Mouse (Mus musculus): ENCODE data around the gene Zfp651. TPM values are rescaled to one million over a fixed set of nuclear protein-coding genes. Genes with fewer than 3 reads are reported as not detected.

The Zfp651 gene
- polyA plus RNA-seq, 1 experiment, result 68.5 TPM

GRCm38 (mm10) chr9:121765166-121765855, 6.2 kb downstream of the Zfp651 start:
- Histone ChIP-seq H3K4me3 (replicated peaks; ENCODE audit: insufficient read depth, low read depth, low read length) (no peak overlapping the region), H3K4me1 (ENCODE audit: control insufficient read depth, insufficient read depth, low read length) (peaks cover 27% of the 10 kb centered on the region), H3K27me3 (ENCODE audit: control insufficient read depth, insufficient read depth, low read length) (no peaks in the 10 kb centered on the region), H3K27ac (ENCODE audit: insufficient read depth, low read length) (no peak overlapping the region)
- WGBS, result 61% methylated on average over 16 of the region's 16 CpGs
- peak in 1 of 2 experiments; percentile 27 for DNase-seq
- TF ChIP-seq CTCF (IDR thresholded peaks at IDR 0.05; ENCODE audit: borderline replicate concordance, insufficient read depth, low read depth, low read length) (no peak), POLR2A (IDR thresholded peaks at IDR 0.05; ENCODE audit: borderline replicate concordance, insufficient read depth, low read length) (no peak)

GRCm38 (mm10) chr9:121772412-121772811, 13.3 kb downstream of the Zfp651 start:
- no peak overlapping the region for H3K27ac ChIP-seq (ENCODE audit: insufficient read depth, low read length)
- TF ChIP-seq POLR2A (IDR thresholded peaks at IDR 0.05; ENCODE audit: borderline replicate concordance, insufficient read depth, low read length), result no peak
- no peak for TF ChIP-seq CTCF (IDR thresholded peaks at IDR 0.05; ENCODE audit: borderline replicate concordance, insufficient read depth, low read depth, low read length)
- no peaks in the 10 kb centered on the region for H3K4me1 ChIP-seq (ENCODE audit: control insufficient read depth, insufficient read depth, low read length)
- no peak overlapping the region for H3K4me3 ChIP-seq (replicated peaks; ENCODE audit: insufficient read depth, low read depth, low read length)
- no peaks in the 10 kb centered on the region for H3K27me3 ChIP-seq (ENCODE audit: control insufficient read depth, insufficient read depth, low read length)
- WGBS, result 48% methylated on average over 5 of the region's 5 CpGs
- DNase-seq, result no peak

DNA sequence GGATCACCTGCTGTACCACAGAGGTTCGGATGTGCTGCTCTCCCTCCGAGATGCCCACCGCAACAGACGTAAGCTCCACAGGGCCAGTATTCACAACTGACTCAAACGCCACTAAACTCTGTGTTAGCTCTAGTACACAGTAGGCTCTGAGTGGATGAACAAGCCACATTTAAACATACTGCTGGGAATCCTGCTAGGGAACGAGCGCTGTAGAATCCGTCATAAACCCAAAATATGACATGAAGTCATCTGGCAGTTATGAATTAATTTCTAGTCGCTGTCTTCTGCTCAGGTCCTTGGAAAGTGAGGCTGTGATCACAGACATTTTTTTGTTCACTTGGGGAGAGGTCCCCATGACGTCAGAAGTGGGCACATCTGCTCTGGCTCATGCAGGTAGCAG, 16.8 kb downstream of the Zfp651 start:
- Histone ChIP-seq H3K27me3 (ENCODE audit: control insufficient read depth, insufficient read depth, low read length) (no peaks in the 10 kb centered on the region), H3K4me1 (ENCODE audit: control insufficient read depth, insufficient read depth, low read length) (peaks cover 6% of the 10 kb centered on the region; the same call in 1 of the 2 replicates), H3K27ac (ENCODE audit: insufficient read depth, low read length) (no peak overlapping the region), H3K4me3 (replicated peaks; ENCODE audit: insufficient read depth, low read depth, low read length) (no peak overlapping the region)
- DNase-seq, result no peak
- TF ChIP-seq POLR2A (IDR thresholded peaks at IDR 0.05; ENCODE audit: borderline replicate concordance, insufficient read depth, low read length) (no peak), CTCF (IDR thresholded peaks at IDR 0.05; ENCODE audit: borderline replicate concordance, insufficient read depth, low read depth, low read length) (no peak)
- 79% methylated on average over 10 of the region's 10 CpGs for WGBS

DNA sequence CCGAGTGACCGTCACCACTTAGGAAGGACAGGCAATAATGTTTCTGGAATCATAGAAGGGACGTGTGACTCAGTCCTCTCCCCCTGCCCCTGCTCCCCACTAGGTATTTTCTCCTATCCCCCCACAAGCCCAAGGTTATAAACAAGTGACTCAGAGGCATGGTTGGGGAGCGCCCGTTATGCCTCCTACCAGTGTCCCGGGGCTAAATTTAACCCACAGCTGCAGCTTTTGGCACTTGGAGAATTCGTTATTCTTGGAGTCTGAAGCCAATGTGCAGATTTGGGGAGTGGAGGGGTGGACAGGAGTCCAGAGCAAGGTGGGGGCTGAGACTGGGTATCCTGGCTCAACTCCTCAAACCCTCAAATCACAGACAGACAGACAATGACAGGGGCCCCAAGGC, 17.4 kb downstream of the Zfp651 start:
- H3K27ac ChIP-seq (ENCODE audit: insufficient read depth, low read length), result no peak overlapping the region
- 56% methylated on average over 7 of the region's 7 CpGs for WGBS

GRCm38 (mm10) chr9:121777484-121778065, 18.4 kb downstream of the Zfp651 start, which contains the start of gene Klhl40:
Gene Klhl40 (plus strand): TSS chr9:121777607.
- Histone ChIP-seq H3K4me1 (ENCODE audit: control insufficient read depth, insufficient read depth, low read length) (peaks cover 6% of the 10 kb centered on the region; the same call in 1 of the 2 replicates), H3K27me3 (ENCODE audit: control insufficient read depth, insufficient read depth, low read length) (no peaks in the 10 kb centered on the region), H3K27ac (ENCODE audit: insufficient read depth, low read length) (no peak within 1 kb of the TSS), H3K4me3 (replicated peaks; ENCODE audit: insufficient read depth, low read depth, low read length) (peak within 1 kb of the TSS; percentile 18)
- 14% methylated on average over 30 of the region's 30 CpGs for WGBS
- TF ChIP-seq POLR2A (IDR thresholded peaks at IDR 0.05; ENCODE audit: borderline replicate concordance, insufficient read depth, low read length), result no peak
- TF ChIP-seq CTCF (IDR thresholded peaks at IDR 0.05; ENCODE audit: borderline replicate concordance, insufficient read depth, low read depth, low read length), result no peak
- no peak for DNase-seq

More for the DNA sequence above, 17.4 kb downstream of the Zfp651 start:
- DNase-seq, result no peak
- no peak overlapping the region for H3K4me3 ChIP-seq (replicated peaks; ENCODE audit: insufficient read depth, low read depth, low read length)
- H3K4me1 ChIP-seq (ENCODE audit: control insufficient read depth, insufficient read depth, low read length), result peaks cover 6% of the 10 kb centered on the region; the same call in 1 of the 2 replicates
- no peak for TF ChIP-seq POLR2A (IDR thresholded peaks at IDR 0.05; ENCODE audit: borderline replicate concordance, insufficient read depth, low read length)
- no peak for TF ChIP-seq CTCF (IDR thresholded peaks at IDR 0.05; ENCODE audit: borderline replicate concordance, insufficient read depth, low read depth, low read length)
- no peaks in the 10 kb centered on the region for H3K27me3 ChIP-seq (ENCODE audit: control insufficient read depth, insufficient read depth, low read length)

DNA sequence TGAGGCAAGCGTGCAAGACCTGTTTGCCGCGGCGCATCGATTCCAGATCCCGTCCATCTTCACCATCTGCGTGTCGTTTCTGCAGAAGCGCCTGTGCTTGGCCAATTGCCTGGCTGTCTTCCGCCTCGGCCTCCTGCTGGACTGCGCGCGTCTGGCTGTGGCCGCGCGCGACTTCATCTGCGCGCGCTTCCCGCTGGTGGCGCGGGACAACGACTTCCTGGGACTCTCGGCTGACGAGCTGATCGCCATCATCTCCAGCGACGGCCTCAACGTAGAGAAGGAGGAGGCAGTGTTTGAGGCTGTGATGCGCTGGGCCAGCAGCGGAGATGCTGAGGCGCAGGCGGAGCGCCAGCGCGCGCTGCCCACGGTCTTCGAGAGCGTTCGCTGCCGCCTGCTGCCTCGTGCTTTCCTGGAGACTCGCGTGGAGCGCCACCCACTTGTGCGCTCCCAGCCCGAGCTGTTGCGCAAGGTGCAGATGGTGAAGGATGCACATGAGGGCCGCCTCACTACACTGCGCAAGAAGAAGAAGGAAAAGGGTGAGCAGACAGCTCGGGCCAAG, 19.0 kb downstream of the Zfp651 start:
- no peak for DNase-seq
- WGBS, result 6% methylated on average over 54 of the region's 54 CpGs
- TF ChIP-seq CTCF (IDR thresholded peaks at IDR 0.05; ENCODE audit: borderline replicate concordance, insufficient read depth, low read depth, low read length), result no peak
- no peak for TF ChIP-seq POLR2A (IDR thresholded peaks at IDR 0.05; ENCODE audit: borderline replicate concordance, insufficient read depth, low read length)
- Histone ChIP-seq H3K27ac (ENCODE audit: insufficient read depth, low read length) (no peak overlapping the region), H3K4me1 (ENCODE audit: control insufficient read depth, insufficient read depth, low read length) (peaks cover 6% of the 10 kb centered on the region; the same call in 1 of the 2 replicates), H3K27me3 (ENCODE audit: control insufficient read depth, insufficient read depth, low read length) (no peaks in the 10 kb centered on the region), H3K4me3 (replicated peaks; ENCODE audit: insufficient read depth, low read depth, low read length) (peak overlapping the region; percentile 18)

DNA sequence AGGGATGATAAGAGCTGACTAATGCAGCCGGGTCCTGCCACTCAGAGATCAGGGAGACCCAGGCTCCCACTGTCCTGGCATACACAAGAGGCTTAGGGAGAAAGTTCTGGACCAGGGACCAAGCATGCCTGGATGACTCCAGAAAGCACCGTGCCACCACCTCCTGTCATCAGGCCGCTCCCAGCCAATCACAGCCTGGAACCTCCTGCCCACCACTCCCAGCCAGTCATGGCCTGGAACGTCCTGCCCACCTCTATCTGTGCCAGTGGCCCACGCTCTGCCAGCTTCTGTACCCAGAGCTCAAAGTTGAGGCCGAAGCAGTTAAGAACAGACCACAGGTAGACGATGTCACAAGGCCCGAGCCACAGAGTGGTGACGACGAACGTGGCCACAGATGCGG, 25.7 kb downstream of the Zfp651 start:
- Histone ChIP-seq H3K4me1 (ENCODE audit: control insufficient read depth, insufficient read depth, low read length) (no peaks in the 10 kb centered on the region), H3K27me3 (ENCODE audit: control insufficient read depth, insufficient read depth, low read length) (no peaks in the 10 kb centered on the region), H3K27ac (ENCODE audit: insufficient read depth, low read length) (no peak overlapping the region), H3K4me3 (replicated peaks; ENCODE audit: insufficient read depth, low read depth, low read length) (no peak overlapping the region)
- whole genome bisulfite sequencing, result 48% methylated on average over 12 of the region's 12 CpGs
- TF ChIP-seq CTCF (IDR thresholded peaks at IDR 0.05; ENCODE audit: borderline replicate concordance, insufficient read depth, low read depth, low read length) (no peak), POLR2A (IDR thresholded peaks at IDR 0.05; ENCODE audit: borderline replicate concordance, insufficient read depth, low read length) (no peak)
- DNase-seq, result no peak
